Mouse (Mus musculus): ENCODE data around the gene Gtf2f2. TPM values are rescaled to one million over a fixed set of nuclear protein-coding genes. Genes with fewer than 3 reads are reported as not detected.
"Not testable (repeated sequence)": the region's sequence is repeated elsewhere in the genome, so short reads cannot be mapped to it uniquely, and the experiment has no call there.

Gene Gtf2f2
- polyA plus RNA-seq, 1 experiment from 2014 or later: 49.6 TPM

DNA sequence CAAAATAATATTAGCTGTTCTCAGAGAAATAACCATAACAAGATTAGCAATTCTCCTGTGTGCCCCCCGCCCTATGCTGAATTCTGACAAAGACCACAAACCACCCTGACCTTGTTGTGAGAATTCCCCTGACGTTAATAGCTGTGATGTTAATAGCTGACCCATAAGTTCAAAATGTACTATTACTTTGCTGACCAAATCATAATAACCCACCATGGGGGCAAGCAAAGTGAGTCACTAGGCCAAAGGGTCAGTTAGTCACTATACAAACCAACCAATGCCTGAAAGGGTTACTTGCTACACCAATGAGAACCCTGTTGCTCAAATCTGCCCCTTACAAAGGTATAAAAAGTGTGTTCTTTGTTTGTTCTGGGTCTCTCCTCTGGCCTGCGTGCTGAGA, 142.6 kb downstream of the Gtf2f2 start:
- not testable (repeated sequence) for H3K27me3 ChIP-seq (replicated peaks; ENCODE audit: control insufficient read depth, insufficient read depth, low read length); H3K4me3 ChIP-seq (replicated peaks; ENCODE audit: low read length); H3K36me3 ChIP-seq (ENCODE audit: control insufficient read depth, insufficient read depth); H3K4me2 ChIP-seq (ENCODE audit: low read length); H3K9me3 ChIP-seq (ENCODE audit: control insufficient read depth, low read length); H3K27ac ChIP-seq (ENCODE audit: low read length); ATAC-seq; H3K4me1 ChIP-seq (replicated peaks; ENCODE audit: control insufficient read depth, insufficient read depth, low read length); H3K9ac ChIP-seq (replicated peaks; ENCODE audit: low read depth, low read length)
- 69% methylated on average over 3 of the region's 3 CpGs for WGBS

DNA sequence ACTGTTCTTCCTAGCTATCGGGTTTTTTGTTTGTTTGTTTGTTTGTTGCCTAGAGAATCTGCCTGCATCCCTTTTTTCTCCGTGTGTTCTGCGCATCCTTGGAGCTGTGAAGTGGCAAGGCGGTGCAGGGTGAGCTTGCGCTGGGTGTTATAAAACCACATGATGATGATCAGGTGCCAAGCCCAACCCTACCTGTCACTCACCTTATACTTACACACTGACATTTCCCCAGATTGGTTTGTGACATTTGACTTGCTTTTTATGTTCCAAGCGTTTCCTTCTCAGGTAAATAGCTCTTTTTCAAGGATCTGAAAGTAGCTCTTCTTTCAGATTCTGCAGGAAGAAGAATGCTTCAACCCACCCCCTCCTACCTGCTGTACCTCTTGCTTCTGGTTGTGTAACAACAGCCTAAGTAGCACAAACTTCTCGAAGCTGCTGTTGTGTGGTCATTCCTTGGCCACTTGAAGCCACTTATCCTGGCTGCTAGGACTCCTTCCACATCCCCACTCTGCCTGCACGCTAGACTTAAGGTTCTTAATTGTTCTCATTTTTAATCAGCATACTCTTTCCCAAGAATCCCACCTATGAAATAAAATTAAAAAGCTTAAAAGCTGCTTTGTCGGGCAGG, 143.8 kb downstream of the Gtf2f2 start:
- Histone ChIP-seq H3K4me1 (replicated peaks; ENCODE audit: control insufficient read depth, insufficient read depth, low read length) (peaks cover 8% of the 10 kb centered on the region), H3K9me3 (ENCODE audit: control insufficient read depth, low read length) (peaks cover 3% of the 10 kb centered on the region), H3K4me2 (ENCODE audit: low read length) (no peak overlapping the region), H3K27me3 (replicated peaks; ENCODE audit: control insufficient read depth, insufficient read depth, low read length) (no peaks in the 10 kb centered on the region), H3K36me3 (ENCODE audit: control insufficient read depth, insufficient read depth) (no peaks in the 10 kb centered on the region), H3K27ac (ENCODE audit: low read length) (no peak overlapping the region), H3K9ac (replicated peaks; ENCODE audit: low read depth, low read length) (no peak overlapping the region), H3K4me3 (replicated peaks; ENCODE audit: low read length) (no peak overlapping the region)
- ATAC-seq: no peak
- 77% methylated on average over 9 of the region's 9 CpGs for WGBS

DNA sequence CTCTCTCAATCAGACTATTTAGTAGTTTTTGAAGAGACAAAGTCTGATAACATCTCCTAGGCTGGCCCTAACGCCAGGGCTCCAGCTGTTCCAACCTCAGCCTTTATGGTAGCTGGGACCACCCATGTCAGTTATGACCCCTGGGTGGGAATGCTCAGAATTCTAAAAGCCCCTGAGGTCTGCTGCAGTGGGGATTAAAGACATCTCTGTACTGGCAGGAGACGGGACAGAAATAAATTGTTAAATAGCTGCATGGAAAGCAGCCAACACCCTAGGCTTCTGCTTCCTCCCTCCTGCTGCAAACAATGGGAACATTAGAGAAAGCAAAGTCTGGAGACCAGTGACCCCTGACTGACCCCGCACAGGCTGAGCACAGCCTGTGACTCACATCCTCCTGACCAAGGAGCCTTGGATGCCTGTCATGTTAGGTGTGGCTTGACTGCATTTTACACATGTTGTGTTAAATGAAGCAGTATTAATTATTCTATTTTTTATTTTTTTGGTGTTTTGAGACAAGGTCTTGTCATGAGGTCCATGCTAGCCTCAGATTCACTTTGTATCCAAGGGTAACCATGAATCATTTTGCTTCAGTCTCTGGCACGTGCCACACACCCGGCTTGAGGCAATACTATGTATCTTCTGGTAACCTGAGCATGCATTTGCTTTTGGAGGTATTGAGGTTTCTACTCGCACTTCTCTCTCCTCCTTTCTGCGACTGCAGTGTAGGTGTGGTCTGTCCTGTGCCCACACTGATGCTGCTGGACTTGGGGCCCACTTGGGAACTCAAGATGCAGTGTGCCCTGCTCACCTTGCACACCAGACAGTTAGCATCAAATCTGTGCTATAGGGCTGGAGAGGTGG, 146.9 kb downstream of the Gtf2f2 start:
- Histone ChIP-seq H3K4me1 (replicated peaks; ENCODE audit: control insufficient read depth, insufficient read depth, low read length) (peaks cover 8% of the 10 kb centered on the region), H3K36me3 (ENCODE audit: control insufficient read depth, insufficient read depth) (no peaks in the 10 kb centered on the region), H3K9ac (replicated peaks; ENCODE audit: low read depth, low read length) (no peak overlapping the region), H3K27me3 (replicated peaks; ENCODE audit: control insufficient read depth, insufficient read depth, low read length) (no peaks in the 10 kb centered on the region), H3K9me3 (ENCODE audit: control insufficient read depth, low read length) (peaks cover 3% of the 10 kb centered on the region), H3K27ac (ENCODE audit: low read length) (peak overlapping the region; percentile 14; the same call in 1 of the 2 replicates), H3K4me2 (ENCODE audit: low read length) (no peak overlapping the region), H3K4me3 (replicated peaks; ENCODE audit: low read length) (no peak overlapping the region)
- WGBS: 13% methylated on average over 7 of the region's 7 CpGs
- peak; percentile 67 for ATAC-seq

DNA sequence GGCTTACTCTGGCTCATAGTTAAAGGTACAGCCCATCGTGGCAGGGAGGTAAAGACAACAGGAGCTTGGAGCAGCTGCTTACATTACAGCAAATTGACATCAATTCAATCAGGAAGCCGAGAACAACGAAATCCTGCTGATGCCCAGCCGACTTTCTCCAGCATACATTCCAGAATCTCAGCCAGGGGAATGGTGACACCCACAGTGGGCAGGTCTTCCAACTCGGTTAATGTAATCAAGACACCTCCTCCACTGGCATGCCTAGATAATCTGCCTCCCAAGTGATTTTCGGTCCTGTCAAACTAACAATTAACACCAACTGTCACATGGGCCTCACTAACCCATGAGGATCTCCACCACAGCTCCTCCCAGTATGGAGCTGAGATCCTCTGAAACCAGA, 148.0 kb downstream of the Gtf2f2 start:
- no peak for ATAC-seq
- Histone ChIP-seq H3K4me3 (replicated peaks; ENCODE audit: low read length) (no peak overlapping the region), H3K4me1 (replicated peaks; ENCODE audit: control insufficient read depth, insufficient read depth, low read length) (peaks cover 8% of the 10 kb centered on the region), H3K9ac (replicated peaks; ENCODE audit: low read depth, low read length) (no peak overlapping the region), H3K36me3 (ENCODE audit: control insufficient read depth, insufficient read depth) (no peaks in the 10 kb centered on the region), H3K27ac (ENCODE audit: low read length) (no peak overlapping the region), H3K9me3 (ENCODE audit: control insufficient read depth, low read length) (peaks cover 3% of the 10 kb centered on the region), H3K4me2 (ENCODE audit: low read length) (no peak overlapping the region), H3K27me3 (replicated peaks; ENCODE audit: control insufficient read depth, insufficient read depth, low read length) (no peaks in the 10 kb centered on the region)
- WGBS: 93% methylated on average over 6 of the region's 6 CpGs

DNA sequence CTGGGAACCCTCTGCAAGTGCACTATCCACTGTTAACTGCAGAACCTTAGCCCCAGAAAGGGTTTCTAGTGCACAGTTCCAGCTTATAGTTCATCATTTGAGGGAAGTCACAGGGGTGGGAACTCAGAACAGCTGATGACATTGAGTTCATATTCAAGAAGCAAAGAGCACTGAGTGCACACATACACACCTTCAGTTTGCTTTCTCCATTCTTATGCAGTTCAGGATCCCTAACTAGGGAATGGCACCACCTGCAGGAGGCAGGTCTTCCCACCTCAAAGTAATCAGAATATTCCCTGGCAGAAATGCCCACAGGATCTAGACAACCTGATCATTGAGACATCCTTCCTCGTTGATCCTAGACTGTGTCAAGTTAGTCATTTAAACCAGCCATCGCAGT, 151.0 kb downstream of the Gtf2f2 start:
- H3K4me2 ChIP-seq (ENCODE audit: low read length): no peak overlapping the region
- WGBS: 85% methylated on average over 2 of the region's 2 CpGs
- H3K9ac ChIP-seq (replicated peaks; ENCODE audit: low read depth, low read length): no peak overlapping the region
- no peak overlapping the region for H3K27ac ChIP-seq (ENCODE audit: low read length)
- H3K36me3 ChIP-seq (ENCODE audit: control insufficient read depth, insufficient read depth): no peaks in the 10 kb centered on the region
- peaks cover 3% of the 10 kb centered on the region for H3K9me3 ChIP-seq (ENCODE audit: control insufficient read depth, low read length)
- no peak for ATAC-seq
- no peaks in the 10 kb centered on the region for H3K27me3 ChIP-seq (replicated peaks; ENCODE audit: control insufficient read depth, insufficient read depth, low read length)
- no peak overlapping the region for H3K4me3 ChIP-seq (replicated peaks; ENCODE audit: low read length)
- peaks cover 8% of the 10 kb centered on the region for H3K4me1 ChIP-seq (replicated peaks; ENCODE audit: control insufficient read depth, insufficient read depth, low read length)

DNA sequence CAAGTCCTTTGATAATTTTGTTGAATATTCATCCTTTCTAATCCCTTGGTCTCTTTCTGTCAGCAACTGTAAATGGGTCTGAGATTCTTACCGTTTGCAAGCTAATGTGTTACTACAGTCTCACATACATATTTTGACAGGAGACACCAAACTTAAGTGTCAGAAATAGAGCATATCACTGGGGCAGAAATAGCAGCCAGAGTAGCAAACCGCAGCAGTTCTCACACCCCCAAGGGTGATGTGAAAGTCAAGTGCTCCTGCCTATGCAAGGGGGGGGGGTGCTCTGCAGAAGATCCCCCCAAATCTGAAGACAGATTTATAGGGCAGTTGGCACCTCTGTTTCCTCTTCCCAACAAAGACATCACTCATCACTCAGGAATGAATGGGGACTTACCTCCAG, 152.5 kb downstream of the Gtf2f2 start:
- Histone ChIP-seq H3K4me3 (replicated peaks; ENCODE audit: low read length) (no peak overlapping the region), H3K9ac (replicated peaks; ENCODE audit: low read depth, low read length) (no peak overlapping the region), H3K27ac (ENCODE audit: low read length) (no peak overlapping the region), H3K27me3 (replicated peaks; ENCODE audit: control insufficient read depth, insufficient read depth, low read length) (no peaks in the 10 kb centered on the region), H3K9me3 (ENCODE audit: control insufficient read depth, low read length) (peaks cover 3% of the 10 kb centered on the region), H3K36me3 (ENCODE audit: control insufficient read depth, insufficient read depth) (no peaks in the 10 kb centered on the region), H3K4me2 (ENCODE audit: low read length) (no peak overlapping the region), H3K4me1 (replicated peaks; ENCODE audit: control insufficient read depth, insufficient read depth, low read length) (no peaks in the 10 kb centered on the region)
- no peak for ATAC-seq
- 60% methylated on average over 2 of the region's 2 CpGs for WGBS

DNA sequence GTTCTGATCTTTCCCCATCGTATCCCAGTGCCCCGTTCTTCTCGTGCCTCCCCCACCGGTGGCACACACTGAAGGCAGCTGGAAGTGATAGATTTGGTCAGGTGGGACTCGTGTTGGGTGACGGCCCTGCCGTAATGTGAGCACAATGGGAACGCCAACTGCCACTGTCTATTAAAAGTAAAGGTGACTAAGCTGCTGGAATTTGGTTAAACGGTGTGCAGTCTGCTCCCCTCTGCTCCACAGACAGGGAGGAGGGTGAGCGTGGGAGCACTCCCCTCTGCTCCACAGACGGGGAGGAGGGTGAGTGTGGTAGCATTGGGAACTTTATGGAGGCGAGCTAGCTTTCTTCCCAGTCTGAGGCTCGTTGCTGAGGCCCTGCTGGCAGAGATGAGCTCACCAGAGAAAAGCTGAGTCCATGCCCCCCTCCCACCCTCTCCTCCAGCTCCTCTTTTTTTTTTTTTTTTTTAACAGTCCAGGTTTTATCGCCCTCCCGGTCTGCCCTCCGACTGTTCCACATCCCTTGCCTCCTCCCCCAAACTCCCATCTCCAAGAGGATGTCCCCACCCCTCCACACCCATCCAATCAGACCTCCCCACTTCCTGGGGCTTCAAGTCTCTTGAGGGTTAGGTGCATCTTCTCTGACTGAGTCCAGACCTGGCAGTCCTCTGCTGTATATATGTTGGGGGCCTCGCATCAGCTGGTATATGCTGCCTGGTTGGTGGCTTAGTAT, 155.2 kb downstream of the Gtf2f2 start:
- H3K4me1 ChIP-seq (replicated peaks; ENCODE audit: control insufficient read depth, insufficient read depth, low read length): peaks cover 3% of the 10 kb centered on the region; the same call in 1 of the 2 replicates
- ATAC-seq: no peak
- no peak overlapping the region for H3K9ac ChIP-seq (replicated peaks; ENCODE audit: low read depth, low read length)
- H3K9me3 ChIP-seq (ENCODE audit: control insufficient read depth, low read length): no peaks in the 10 kb centered on the region
- H3K4me2 ChIP-seq (ENCODE audit: low read length): no peak overlapping the region
- no peak overlapping the region for H3K27ac ChIP-seq (ENCODE audit: low read length)
- no peaks in the 10 kb centered on the region for H3K27me3 ChIP-seq (replicated peaks; ENCODE audit: control insufficient read depth, insufficient read depth, low read length)
- H3K36me3 ChIP-seq (ENCODE audit: control insufficient read depth, insufficient read depth): peaks cover 7% of the 10 kb centered on the region; the same call in 1 of the 2 replicates
- no peak overlapping the region for H3K4me3 ChIP-seq (replicated peaks; ENCODE audit: low read length)
- WGBS: 62% methylated on average over 17 of the region's 17 CpGs

DNA sequence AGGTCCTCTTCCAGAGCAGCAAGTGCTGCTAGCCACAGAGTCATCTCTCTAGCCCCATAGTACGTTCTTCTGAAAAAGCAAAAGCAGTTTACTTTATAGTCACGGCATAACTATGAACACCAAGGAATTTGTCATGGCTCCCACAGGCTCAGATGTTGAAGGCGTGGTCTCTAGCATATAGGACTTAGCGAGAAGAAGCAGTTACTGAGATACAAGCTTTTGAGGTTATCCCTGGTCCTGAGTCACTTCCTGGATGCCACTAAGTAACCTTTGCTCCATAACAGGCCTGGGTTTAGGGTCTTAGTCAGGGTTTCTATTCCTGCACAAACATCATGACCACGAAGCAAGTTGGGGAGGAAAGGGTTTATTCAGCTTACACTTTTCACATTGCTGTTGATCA, 158.6 kb downstream of the Gtf2f2 start:
- Histone ChIP-seq H3K4me1 (replicated peaks; ENCODE audit: control insufficient read depth, insufficient read depth, low read length) (peaks cover 10% of the 10 kb centered on the region), H3K9ac (replicated peaks; ENCODE audit: low read depth, low read length) (no peak overlapping the region), H3K4me3 (replicated peaks; ENCODE audit: low read length) (no peak overlapping the region), H3K36me3 (ENCODE audit: control insufficient read depth, insufficient read depth) (peaks cover 37% of the 10 kb centered on the region), H3K9me3 (ENCODE audit: control insufficient read depth, low read length) (no peaks in the 10 kb centered on the region), H3K27me3 (replicated peaks; ENCODE audit: control insufficient read depth, insufficient read depth, low read length) (no peaks in the 10 kb centered on the region), H3K27ac (ENCODE audit: low read length) (no peak overlapping the region), H3K4me2 (ENCODE audit: low read length) (no peak overlapping the region)
- WGBS: 98% methylated on average over 5 of the region's 5 CpGs
- no peak for ATAC-seq

DNA sequence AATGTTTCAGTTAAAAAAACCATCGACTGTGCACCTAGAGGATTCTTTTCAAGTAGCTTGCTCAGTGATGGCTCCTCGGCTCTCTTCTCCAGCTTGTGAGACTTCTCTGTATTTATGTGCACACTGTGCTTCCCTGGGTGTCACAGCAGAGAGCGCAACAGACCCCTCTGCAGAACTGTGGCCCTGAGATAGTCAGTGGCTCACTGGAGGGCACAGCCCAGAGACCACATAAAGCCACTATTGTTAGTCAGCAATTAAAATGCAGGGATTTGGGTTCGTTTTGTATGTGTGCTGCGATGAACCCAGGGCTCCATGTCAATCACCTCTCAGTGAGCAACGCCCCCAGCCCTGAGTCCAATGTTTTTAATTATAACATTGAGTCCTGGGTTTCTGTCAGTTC, 159.8 kb downstream of the Gtf2f2 start:
- no peak overlapping the region for H3K4me3 ChIP-seq (replicated peaks; ENCODE audit: low read length)
- H3K9me3 ChIP-seq (ENCODE audit: control insufficient read depth, low read length): no peaks in the 10 kb centered on the region
- H3K4me1 ChIP-seq (replicated peaks; ENCODE audit: control insufficient read depth, insufficient read depth, low read length): peaks cover 17% of the 10 kb centered on the region
- H3K27ac ChIP-seq (ENCODE audit: low read length): peak overlapping the region; percentile 23; the same call in 1 of the 2 replicates
- H3K36me3 ChIP-seq (ENCODE audit: control insufficient read depth, insufficient read depth): peaks cover 40% of the 10 kb centered on the region
- 4% methylated on average over 6 of the region's 6 CpGs for WGBS
- no peaks in the 10 kb centered on the region for H3K27me3 ChIP-seq (replicated peaks; ENCODE audit: control insufficient read depth, insufficient read depth, low read length)
- no peak overlapping the region for H3K9ac ChIP-seq (replicated peaks; ENCODE audit: low read depth, low read length)
- H3K4me2 ChIP-seq (ENCODE audit: low read length): no peak overlapping the region
- ATAC-seq: peak; percentile 66
